Mouse (Mus musculus): Measurements from ENCODE around the gene Gm49403. TPM values are rescaled to one million over a fixed set of nuclear protein-coding genes. Genes with fewer than 3 reads are reported as not detected.
"Not testable (repeated sequence)": the region's sequence is repeated elsewhere in the genome, so short reads cannot be mapped to it uniquely, and the experiment has no call there.

Gene Gm49403
- total RNA-seq, 1 experiment from 2014 or later = not detected

DNA sequence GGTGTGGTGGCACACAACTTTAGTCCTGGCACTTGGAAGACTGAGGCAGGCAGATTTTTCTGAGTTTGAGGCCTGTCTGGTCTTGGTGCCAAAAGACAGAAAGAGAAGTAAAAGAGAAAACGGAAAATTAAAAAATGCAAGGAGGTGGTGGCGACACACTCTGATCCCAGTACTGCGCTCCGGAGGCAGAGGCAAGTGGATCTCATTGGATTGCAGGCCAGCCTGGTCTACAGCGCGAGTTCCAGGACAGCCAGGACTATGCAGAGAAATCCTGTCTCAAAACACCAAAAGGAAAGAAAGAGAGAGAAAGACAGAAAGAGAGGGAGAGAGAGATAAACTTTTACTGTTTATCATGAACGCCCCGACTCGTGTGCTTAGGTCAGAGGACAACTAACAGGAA is 12.9 kb upstream of the Gm49403 start:
- 0 out of 2 replicates have a peak, but pooled peaks have one; percentile 21 for ATAC-seq (replicated peaks; ENCODE audit: low read depth, poor library complexity, severe bottlenecking)

- ATAC-seq (replicated peaks; ENCODE audit: low read depth, poor library complexity, severe bottlenecking) = peak; percentile 99
Observed at GRCm38 (mm10) chr19:8871267-8872186, 12.2 kb upstream of the Gm49403 start, which contains the start of gene Ubxn1. TSS of gene Ubxn1 (plus strand) at chr19:8871496.

- no peak for ATAC-seq (replicated peaks; ENCODE audit: low read depth, poor library complexity, severe bottlenecking)
Observed at GRCm38 (mm10) chr19:8872266-8872840, 11.4 kb upstream of the Gm49403 start.

GRCm38 (mm10) chr19:8875031-8875430 is 8.7 kb upstream of the Gm49403 start:
- no peak for ATAC-seq (replicated peaks; ENCODE audit: low read depth, poor library complexity, severe bottlenecking)

DNA sequence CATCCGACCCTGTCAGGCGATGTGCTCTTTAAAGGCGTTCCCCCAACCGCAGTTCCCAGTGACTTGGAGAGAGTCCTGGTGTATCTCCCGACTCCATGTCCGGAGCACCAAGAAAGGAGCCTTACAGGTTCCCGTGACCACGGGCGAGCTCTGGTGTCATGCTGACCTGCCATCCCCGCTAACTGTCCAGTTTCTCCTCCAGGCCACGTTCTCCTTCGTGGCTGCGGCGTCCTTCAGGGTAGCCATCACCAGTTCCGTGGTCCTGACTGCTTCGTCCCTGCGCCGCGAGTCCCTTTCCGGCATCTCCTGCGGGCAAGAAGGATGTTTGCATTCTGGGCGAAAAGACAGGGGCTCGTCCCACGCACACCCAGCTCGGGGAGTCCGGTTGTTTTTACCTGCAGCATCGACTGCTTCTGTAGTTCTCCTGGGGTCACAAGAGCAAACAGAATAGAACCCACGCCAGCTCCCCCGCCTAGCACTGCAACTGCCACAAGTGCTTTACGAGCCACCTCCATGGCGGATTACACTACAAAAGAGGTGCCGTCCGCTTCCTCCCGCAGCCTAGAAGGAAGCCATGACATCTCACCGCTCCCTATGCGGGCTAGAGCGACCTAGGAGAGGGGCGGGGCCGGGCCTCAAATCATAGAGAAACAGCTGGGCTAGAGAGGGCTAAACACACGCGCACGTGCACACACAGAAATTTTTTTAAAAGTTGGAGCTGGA is 3.3 kb upstream of the Gm49403 start, which contains the start of gene Uqcc3:
Gene Uqcc3 (minus strand): TSS at position 613 of the 723 bp plus-strand sequence.
- ATAC-seq (replicated peaks; ENCODE audit: low read depth, poor library complexity, severe bottlenecking) = peak; percentile 99

DNA sequence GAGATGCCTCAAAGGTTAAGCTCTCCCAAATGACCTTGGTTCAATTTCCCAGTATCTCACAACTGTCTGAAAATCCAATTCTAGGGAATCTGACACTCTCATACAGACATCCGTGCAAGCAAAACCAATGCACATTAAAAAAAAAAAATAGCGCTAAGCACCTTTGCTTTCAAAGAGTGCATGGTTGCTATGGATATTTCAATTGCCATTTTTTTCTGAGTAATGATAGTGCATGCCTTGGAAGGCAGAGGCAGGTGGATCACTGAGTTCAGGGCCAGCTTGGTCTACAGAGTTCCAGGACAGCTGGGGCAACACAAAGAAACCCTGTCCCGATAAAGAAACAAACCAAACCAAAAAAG is 2.7 kb upstream of the Gm49403 start:
- peak; percentile 23 for ATAC-seq (replicated peaks; ENCODE audit: low read depth, poor library complexity, severe bottlenecking)

- ATAC-seq (replicated peaks; ENCODE audit: low read depth, poor library complexity, severe bottlenecking) = no peak
Observed at GRCm38 (mm10) chr19:8886916-8887584, 3.3 kb downstream of the Gm49403 start.

GRCm38 (mm10) chr19:8887585-8888463 is 4.1 kb downstream of the Gm49403 start:
- no peak for ATAC-seq (replicated peaks; ENCODE audit: low read depth, poor library complexity, severe bottlenecking)

GRCm38 (mm10) chr19:8888511-8889385 is 5.0 kb downstream of the Gm49403 start, which contains the start of the genes 1810009A15Rik and Gm49416:
TSS of gene 1810009A15Rik (plus strand) at chr19:8888853.
TSS of gene Gm49416 (plus strand) at chr19:8888926.
- ATAC-seq (replicated peaks; ENCODE audit: low read depth, poor library complexity, severe bottlenecking) = peak; percentile 89

- peak; percentile 53 for ATAC-seq (replicated peaks; ENCODE audit: low read depth, poor library complexity, severe bottlenecking)
Observed at GRCm38 (mm10) chr19:8892829-8893766, 9.4 kb downstream of the Gm49403 start, which contains the start of gene Ints5. TSS of gene Ints5 (plus strand) at chr19:8893005.

- no peak for ATAC-seq (replicated peaks; ENCODE audit: low read depth, poor library complexity, severe bottlenecking)
Observed at GRCm38 (mm10) chr19:8895397-8895960, 11.7 kb downstream of the Gm49403 start.

GRCm38 (mm10) chr19:8896231-8896630 is 12.5 kb downstream of the Gm49403 start:
- not testable (repeated sequence) for ATAC-seq (replicated peaks; ENCODE audit: low read depth, poor library complexity, severe bottlenecking)

DNA sequence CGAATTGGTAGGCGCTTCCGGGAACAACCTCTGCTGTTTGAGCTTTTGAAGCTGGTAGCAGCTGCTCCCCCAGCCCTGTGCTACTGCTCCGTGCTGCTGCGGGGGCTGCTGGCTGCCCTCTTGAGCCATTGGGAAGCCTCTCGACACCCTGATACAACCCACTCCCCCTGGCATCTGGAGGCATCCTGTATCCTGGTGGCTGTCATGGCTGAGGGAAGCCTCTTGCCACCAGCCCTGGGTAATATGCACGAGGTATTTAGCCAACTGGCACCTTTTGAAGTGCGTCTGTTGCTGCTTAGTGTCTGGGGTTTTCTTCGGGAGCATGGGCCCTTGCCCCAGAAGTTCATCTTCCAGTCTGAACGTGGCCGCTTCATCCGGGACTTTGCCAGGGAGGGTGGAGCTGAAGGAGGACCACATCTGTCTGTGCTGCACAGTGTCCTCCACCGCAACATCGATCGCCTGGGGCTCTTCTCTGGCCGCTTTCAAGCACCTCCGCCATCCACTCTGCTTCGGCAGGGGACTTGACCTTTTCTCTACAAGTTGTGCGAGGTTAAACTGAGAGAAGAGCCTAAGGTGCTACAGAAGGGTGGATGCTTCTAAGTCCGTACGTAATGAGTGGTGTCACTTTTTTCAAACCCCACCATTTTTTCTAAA is 13.6 kb downstream of the Gm49403 start:
- peak; percentile 3; the same call in 1 of the 2 replicates for ATAC-seq (replicated peaks; ENCODE audit: low read depth, poor library complexity, severe bottlenecking)

DNA sequence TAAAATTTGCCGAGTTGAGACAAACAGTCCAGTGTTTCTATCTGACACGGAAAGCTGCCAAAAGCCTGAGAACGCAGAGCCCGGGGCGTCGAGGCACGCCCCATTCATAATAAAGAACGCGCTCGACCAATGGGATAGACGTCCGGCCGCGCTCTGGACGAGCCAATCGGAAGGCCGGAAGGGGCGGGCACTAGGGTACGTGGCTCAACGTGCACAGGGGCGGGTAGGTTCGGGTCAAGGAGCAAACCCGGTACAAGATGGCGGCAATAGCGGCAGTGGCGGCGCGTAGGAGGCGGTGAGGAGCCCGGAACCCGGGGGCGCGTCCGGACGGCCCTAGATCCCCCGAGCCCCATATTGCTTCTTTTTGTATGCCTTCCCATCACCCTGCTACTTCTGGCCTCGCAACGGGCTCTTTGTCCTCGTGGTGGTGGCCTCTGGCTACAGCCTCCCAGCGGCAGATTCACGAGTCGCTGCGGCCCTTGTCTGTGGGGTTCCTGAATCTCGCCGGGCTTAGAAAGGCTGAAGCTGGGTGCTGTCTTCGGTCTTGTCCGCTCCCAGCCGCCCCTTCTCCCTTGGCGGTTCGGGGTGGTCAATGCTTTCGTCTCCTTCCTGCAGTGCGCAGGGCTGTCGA is 14.2 kb downstream of the Gm49403 start, which contains the start of gene Ganab:
Gene Ganab (plus strand): TSS at position 207 of the 631 bp plus-strand sequence.
- peak; percentile 98 for ATAC-seq (replicated peaks; ENCODE audit: low read depth, poor library complexity, severe bottlenecking)

- ATAC-seq (replicated peaks; ENCODE audit: low read depth, poor library complexity, severe bottlenecking) = no peak
Observed at GRCm38 (mm10) chr19:8898576-8898975, 14.8 kb downstream of the Gm49403 start.
